Mouse (Mus musculus): ENCODE measurements around the gene 1190005I06Rik.
A peak's percentile ranks its signal among the peaks of the same experiment; 100 is the strongest.

Gene 1190005I06Rik

DNA sequence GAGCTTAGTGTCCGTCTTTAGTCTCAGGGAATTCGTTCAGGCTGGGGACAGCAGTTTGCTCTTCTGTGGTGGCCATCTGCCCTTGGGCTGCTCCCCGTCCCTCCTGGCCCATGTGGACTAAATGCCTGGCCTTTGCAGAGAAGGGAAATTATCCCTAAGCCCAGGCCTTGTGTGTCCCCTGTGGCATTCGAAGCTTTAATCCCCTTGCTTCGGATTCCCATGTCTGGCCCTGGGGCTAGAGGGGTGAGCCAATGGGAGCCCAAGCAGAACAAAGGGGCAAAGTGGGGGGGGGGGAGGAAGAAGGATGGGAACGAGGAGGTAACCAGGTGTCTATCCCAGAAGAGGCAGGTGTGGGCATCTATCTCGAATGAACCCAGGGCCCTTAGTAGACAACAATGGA lies at the start of gene 1190005I06Rik:
Gene 1190005I06Rik, minus strand, starts transcription at position 101 of the 400 bp plus-strand sequence.
- no peak for DNase-seq

GRCm38 (mm10) chr8:120696401-120697153 lies 49.1 kb upstream of the 1190005I06Rik start:
- DNase-seq = peak; percentile 36

DNA sequence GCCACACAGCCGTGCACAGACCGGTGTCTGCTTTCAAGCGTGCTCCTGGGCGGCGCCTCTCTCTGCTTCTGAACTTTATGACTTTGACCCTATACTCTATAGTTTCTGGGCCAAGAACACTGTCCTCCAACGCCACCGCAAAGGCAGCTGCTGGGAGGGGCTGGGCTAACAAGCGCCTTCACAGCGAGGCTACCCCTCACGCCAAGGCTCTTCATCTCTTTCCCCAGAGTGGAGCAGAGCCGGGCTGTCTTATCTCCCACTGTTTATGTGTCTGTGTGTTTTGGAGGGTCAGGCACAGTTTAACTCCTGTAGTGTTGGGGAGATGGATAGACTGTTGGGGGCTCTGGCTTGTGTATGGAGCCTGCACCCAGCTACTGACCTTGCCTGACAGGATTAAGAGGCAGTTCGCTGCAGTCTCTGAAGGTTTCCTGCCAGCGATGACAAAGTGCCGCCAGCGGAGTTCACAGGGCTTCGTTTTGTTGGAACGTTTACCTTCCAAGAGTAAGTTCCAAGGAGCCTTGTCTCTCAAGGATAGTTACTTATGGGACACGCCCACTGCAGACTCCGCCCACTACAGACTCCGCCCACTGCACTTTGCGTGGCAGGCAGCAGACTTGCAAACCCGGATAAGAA lies 46.5 kb upstream of the 1190005I06Rik start:
- peak; percentile 60 for DNase-seq

DNA sequence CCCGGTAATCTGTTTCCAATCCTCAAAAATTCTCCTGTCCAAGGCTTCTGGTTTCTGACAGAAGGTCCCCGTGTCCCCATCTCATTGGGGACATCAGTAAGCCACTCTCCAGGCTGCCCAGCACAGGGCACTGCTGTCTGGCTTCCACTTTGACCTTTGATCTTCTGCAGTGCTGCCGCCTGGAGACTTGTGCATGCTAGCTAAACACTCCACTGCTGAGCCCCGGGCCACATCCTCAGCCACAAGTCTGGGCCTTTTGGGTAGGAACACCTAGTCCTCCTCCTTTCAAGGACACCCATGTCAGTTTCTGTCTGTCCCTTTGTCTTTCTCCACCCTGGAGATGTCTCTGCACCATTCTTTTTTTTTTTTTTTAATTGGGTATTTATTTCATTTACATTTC lies 45.5 kb upstream of the 1190005I06Rik start:
- DNase-seq = no peak

- no peak for DNase-seq
Observed at GRCm38 (mm10) chr8:120688511-120688910, 41.1 kb upstream of the 1190005I06Rik start.

DNA sequence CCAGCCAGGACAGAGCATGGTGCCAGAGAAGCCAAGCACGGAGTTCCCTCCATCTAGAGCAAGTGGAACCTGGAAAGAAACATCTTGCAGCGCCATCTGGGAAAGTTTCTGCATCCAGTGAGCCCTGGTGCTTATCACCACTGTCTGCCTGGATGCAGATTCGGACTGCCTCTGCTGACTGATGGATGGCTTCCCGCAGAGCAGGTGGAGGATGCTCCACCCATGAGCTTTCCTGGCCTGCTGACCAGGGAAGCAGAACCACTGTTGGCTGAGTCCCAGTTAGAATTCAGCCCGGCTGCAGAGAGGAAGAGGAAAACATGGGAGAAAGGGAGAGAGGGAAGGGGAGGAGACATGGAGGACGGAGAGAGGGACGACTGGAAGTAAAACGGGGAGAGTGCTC lies 40.4 kb upstream of the 1190005I06Rik start:
- DNase-seq = peak; percentile 33

GRCm38 (mm10) chr8:120686576-120686975 lies 39.1 kb upstream of the 1190005I06Rik start:
- no peak for DNase-seq

- DNase-seq = peak; percentile 38
Observed at GRCm38 (mm10) chr8:120686051-120686450, 38.6 kb upstream of the 1190005I06Rik start.

DNA sequence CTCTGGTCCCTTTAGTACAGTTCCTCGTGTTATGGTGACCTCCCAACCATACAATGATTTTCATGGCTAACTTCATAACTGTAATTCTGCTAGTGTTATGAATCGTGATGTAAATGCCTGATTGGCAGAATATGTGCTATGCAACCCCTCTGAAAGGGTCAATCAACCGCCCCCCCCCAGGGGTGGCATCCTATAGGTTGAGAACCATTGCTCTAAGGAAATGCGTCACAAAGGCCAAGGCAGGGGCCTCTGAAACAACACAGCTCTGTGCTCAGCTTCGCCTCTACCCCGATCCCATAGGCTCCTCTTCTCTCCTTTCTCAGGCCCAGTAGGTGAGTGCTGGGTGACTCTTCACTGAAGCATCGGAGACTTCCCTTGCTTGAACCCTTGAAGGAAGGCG lies 38.2 kb upstream of the 1190005I06Rik start:
- no peak for DNase-seq

- DNase-seq = peak; percentile 19
Observed at GRCm38 (mm10) chr8:120685097-120685496, 37.7 kb upstream of the 1190005I06Rik start.

- no peak for DNase-seq
Observed at GRCm38 (mm10) chr8:120684082-120684481, 36.6 kb upstream of the 1190005I06Rik start.

DNA sequence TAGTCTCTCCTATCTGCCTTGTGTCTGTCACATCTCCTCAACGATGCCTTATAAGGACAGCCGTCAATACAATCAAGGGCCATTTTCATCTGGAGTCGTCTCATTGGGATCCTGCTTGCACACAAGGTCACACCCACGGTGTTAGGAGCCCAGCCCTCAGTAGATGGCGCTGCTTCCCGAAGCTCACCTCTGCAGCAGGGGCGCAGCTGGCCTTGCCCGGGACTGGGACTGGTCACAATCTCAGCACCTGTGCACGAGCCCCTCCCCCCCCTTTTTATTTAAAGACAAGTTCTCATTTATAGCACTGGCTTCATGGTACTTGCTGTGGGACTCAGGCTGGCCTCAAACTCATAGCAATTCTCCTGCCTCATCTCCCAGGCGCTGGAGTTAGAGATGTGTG lies 36.2 kb upstream of the 1190005I06Rik start:
- DNase-seq = peak; percentile 85

DNA sequence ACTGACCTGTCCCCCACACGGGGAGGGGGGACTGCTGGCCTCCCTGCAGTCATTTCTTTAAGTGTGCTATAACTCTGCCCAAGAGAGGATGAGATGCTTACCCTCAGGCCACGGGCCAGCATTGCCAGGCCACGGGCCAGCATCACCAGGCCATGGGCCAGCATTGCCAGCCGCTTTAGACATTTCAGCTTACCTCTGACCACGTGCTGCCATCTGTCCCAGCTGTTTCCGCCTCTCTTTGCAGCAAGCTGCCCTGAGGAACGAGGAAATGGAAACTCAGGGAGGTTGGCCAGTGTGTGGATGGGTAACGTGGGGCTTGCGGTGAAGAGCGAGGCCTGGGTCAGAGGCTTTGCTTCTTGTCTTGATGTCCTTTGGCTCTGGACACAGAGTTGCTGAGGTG lies 33.7 kb upstream of the 1190005I06Rik start:
- no peak for DNase-seq

DNA sequence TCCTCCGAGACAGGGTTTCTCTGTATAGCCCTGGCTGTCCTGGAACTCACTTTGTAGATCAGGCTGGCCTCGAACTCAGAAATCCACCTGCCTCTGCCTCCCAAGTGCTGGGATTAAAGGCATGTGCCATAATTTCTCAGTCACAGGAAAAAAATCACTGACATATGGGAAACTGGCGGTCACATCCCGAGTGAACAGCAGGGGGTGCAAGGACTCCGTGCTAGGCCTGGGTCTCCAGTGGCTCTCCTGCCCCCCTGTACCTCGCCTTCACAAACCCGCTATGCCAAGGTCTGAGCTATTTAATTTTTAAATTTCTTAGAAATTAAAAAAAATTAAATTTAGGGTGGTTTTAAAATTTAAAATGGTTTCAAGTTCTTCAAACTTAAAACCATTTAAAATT lies 33.0 kb upstream of the 1190005I06Rik start:
- DNase-seq = peak; percentile 71

DNA sequence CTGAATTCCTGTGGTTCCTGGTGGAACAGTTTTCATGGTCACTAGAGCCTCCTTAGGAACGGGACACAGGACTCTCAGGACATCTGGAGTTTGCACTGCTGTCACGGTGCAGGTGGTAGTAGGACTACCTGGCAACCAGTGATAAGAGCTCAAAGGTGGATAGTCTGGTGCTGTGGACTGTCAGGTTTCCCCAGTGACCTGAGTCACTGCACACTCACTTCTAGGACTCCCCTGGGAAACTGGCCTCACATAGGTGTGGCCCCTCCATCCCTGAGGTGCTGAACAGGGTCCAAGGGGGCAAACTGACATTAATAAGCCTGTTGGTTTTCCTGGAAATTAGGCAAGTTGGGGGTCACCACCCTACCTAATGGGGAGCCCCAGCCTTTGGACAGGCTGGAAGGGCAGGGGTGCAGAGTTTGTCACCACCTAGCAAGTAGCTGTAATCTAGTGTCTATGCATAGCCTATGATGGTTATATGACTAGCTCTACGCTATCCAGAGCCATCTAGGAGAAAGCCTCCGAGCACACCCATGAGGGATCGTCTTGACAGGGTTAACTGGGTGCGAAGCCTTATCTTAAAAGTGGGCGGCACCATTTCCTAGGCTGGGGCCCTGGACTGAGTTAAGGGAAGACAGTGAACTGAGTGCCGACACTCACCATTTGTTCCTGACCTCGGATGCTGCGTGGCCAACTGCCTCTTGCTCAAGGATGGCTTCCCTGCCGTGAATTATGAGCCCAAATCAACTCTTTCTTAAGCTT lies 32.4 kb upstream of the 1190005I06Rik start:
- DNase-seq = no peak

DNA sequence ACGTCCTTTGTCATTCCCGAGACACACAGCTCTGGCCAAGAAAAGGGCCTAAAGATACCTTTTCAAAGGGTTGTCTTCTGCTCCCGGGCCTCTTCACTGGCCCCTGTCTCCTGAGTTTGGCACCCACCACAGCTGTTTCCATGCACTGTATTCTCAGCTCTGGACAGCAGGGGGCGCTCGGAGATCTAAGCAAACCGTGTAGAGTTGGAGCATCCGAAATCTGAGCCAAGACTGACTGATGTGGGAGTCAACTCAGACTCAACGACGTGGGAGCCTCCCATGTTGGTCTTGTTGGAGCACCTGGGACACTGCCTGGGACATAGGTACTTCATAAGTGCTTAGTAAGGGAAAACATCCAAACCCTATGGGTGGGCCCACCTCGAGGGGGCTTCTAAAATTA lies 31.0 kb upstream of the 1190005I06Rik start:
- peak; percentile 91 for DNase-seq

GRCm38 (mm10) chr8:120675718-120676117 lies 28.3 kb upstream of the 1190005I06Rik start:
- DNase-seq = no peak

- no peak for DNase-seq
Observed at GRCm38 (mm10) chr8:120673298-120673697, 25.9 kb upstream of the 1190005I06Rik start.

DNA sequence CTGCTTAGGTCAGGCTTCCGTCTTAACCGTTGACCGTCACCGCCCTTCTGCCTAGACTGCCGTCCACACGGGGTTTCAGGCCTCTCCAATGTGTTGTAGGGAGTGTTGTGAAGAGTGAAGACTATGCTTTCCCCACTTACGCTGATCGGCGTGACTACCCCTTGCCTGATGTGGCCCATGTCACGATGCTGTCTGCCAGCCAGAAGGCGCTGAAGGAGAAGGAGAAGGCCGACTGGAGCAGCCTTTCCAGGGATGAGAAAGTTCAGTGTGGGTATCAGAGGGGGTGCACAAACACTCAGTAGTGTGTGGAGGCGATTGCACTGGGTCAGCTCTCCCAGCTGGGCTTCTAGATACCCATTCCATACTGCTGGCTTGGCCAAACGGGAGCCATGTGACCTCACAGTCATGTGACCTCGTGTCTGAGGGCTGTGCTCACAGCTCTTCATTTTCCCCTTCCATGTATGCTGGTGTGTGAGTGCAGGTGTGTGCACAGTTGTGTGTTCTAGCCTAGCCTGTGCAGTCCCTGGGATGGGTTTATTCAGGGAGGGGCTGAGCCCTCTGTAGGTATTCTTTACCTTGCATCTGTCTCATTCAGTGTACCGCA lies 25.3 kb upstream of the 1190005I06Rik start:
- DNase-seq = no peak

GRCm38 (mm10) chr8:120671775-120672174 lies 24.3 kb upstream of the 1190005I06Rik start:
- DNase-seq = no peak

- no peak for DNase-seq
Observed at GRCm38 (mm10) chr8:120668374-120668905, 21.0 kb upstream of the 1190005I06Rik start, which contains the start of gene Emc8. TSS of gene Emc8 (minus strand) at chr8:120668573.

DNA sequence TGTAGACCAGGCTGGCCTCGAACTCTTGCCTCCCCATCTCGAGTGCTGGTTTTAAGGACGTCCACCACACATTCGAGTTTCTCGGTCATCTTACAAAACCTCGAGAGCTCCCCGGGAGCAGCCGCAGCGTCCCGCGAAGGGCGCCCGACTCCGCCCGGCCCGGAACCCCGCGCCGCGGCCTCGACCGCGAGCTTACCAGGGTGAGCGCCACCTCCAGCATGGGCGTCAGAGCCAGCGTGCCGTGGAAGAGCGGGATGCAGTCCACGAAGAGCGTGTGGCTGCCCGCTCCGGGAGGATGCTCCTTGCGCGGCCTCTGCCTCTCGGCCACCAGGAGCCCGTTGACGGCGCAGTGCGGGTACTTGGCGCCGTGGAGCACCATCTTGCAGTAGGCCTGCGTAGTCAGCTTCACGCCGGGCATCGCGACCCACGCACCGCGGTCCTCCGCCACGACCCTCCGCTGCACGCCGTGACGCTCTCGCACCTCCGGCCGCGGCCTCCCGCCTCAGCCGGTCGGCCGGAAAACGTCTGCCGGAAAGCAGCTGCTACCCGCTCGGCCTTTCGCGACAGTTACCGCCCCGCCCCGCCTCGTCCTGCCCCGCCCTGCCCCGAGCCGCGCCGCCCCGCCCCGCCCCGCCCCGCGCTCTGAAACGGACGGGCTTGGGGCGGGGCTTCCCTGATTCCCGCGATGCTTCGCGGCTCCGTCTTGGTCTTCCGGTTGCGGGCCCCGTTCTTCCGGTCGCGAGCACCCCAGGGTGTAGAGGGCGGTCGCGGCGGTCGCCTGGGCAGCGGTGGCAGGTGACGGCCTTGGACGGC lies 20.3 kb upstream of the 1190005I06Rik start, which contains the start of the genes Gm27021 and Cox4i1:
Gene Gm27021, minus strand, starts transcription at position 519 of the 813 bp plus-strand sequence.
Gene Cox4i1, plus strand, starts transcription at position 662 of the 813 bp plus-strand sequence.
- peak; percentile 94 for DNase-seq

Measured in lung, postnatal 14 days (tissue).